Mouse (Mus musculus) limb, embryonic 11.5 days (tissue): ENCODE measurements around the gene Calr3. TPM values are rescaled to one million over a fixed set of nuclear protein-coding genes. Genes with fewer than 3 reads are reported as not detected.

Experiments
- ATAC-seq: fragments of 200-750 bp; cut with Nextera tagmentation; 2 replicates; pipeline ENCODE4 v1.8.0; 2017; ENCODE audit warnings: low read depth; ENCODE audit not compliant: insufficient number of reproducible peaks, low FRiP score, low TSS enrichment
- DNase-seq: peaks from one replicate; pipeline ENCODE4 v3.0.0-alpha.2; 2015; ENCODE audit warnings: low spot score
- H3K27ac ChIP-seq: fragments of 300-500 bp; sonication (generic); replicated peaks from 2 replicates; pipeline ENCODE4 v1.5.1; 2014; ENCODE audit warnings: low read depth, mild to moderate bottlenecking, low read length
- H3K27me3 ChIP-seq: fragments of 300-500 bp; sonication (generic); 2 replicates; pipeline ENCODE4 v1.6.1; 2014; ENCODE audit warnings: mild to moderate bottlenecking, low read length, mixed read lengths; ENCODE audit not compliant: control insufficient read depth, insufficient read depth
- H3K36me3 ChIP-seq: fragments of 300-500 bp; sonication (generic); 2 replicates; pipeline ENCODE4 v1.6.1; 2014; ENCODE audit warnings: mild to moderate bottlenecking, low read length, moderate library complexity, mixed read lengths; ENCODE audit not compliant: control insufficient read depth, insufficient read depth
- H3K4me1 ChIP-seq: fragments of 300-500 bp; sonication (generic); 2 replicates; pipeline ENCODE4 v1.6.1; 2014; ENCODE audit warnings: low read length, mixed read lengths; ENCODE audit not compliant: control insufficient read depth, insufficient read depth
- H3K4me2 ChIP-seq: fragments of 300-500 bp; sonication (generic); 2 replicates; pipeline ENCODE4 v1.6.1; 2014; ENCODE audit warnings: low read depth, mild to moderate bottlenecking, moderate library complexity; ENCODE audit not compliant: severe bottlenecking
- H3K4me3 ChIP-seq: fragments of 300-500 bp; sonication (generic); 2 replicates; pipeline ENCODE4 v1.5.1; 2014; ENCODE audit warnings: low read depth, low read length
- H3K9ac ChIP-seq: fragments of 300-500 bp; sonication (generic); 2 replicates; pipeline ENCODE4 v1.6.1; 2014; ENCODE audit warnings: mild to moderate bottlenecking, low read length
- H3K9me3 ChIP-seq: fragments of 300-500 bp; sonication (generic); 2 replicates; pipeline ENCODE4 v1.6.1; 2016; ENCODE audit warnings: low read length; ENCODE audit not compliant: control insufficient read depth
- WGBS: fragments of 180-500 bp; shearing (Covaris S2); extraction: QIAGEN DNeasy Blood & Tissue Kit; methylation state at CpG from one replicate; pipeline ENCODE4 v1.1.7; 2014; 5-methylcytosine and 5-hydroxymethylcytosine counted together
- microRNA-seq: library from miRNA; unstranded; fragments of <30 nt; microRNA quantifications from one replicate; pipeline ENCODE4, GENCODE M21; 2016
- polyA plus RNA-seq: library from polyadenylated mRNA; unstranded; fragments of >200 nt; fragmentation: Nextera tagmentation; extraction: Ambion mirVana; gene quantifications from 2 replicates; pipeline ENCODE4 v1.2.1, GENCODE M21; 2014

The Calr3 gene
- polyA plus RNA-seq, 1 experiment from 2014 or later = 0.79 TPM

GRCm38 (mm10) chr8:72401381-72401780, 42.3 kb downstream of the Calr3 start:
- Histone ChIP-seq H3K9me3 (no peaks in the 10 kb centered on the region), H3K9ac (no peak overlapping the region), H3K36me3 (peaks cover 2% of the 10 kb centered on the region; the same call in 1 of the 2 replicates), H3K4me2 (no peak overlapping the region), H3K4me1 (no peaks in the 10 kb centered on the region), H3K27ac (no peak overlapping the region), H3K4me3 (no peak overlapping the region), H3K27me3 (no peaks in the 10 kb centered on the region)
- 90% methylated on average over 1 of the region's 1 CpGs for WGBS
- ATAC-seq = no peak
- no peak for DNase-seq

GRCm38 (mm10) chr8:72385737-72386136, 57.9 kb downstream of the Calr3 start:
- DNase-seq = no peak
- H3K36me3 ChIP-seq = peaks cover 44% of the 10 kb centered on the region

GRCm38 (mm10) chr8:72382395-72382794, 61.3 kb downstream of the Calr3 start:
- ATAC-seq = no peak
- DNase-seq = no peak
- Histone ChIP-seq H3K36me3 (peaks cover 56% of the 10 kb centered on the region), H3K4me3 (no peak overlapping the region), H3K27me3 (no peaks in the 10 kb centered on the region), H3K9me3 (no peaks in the 10 kb centered on the region), H3K27ac (no peak overlapping the region), H3K4me2 (no peak overlapping the region), H3K4me1 (no peaks in the 10 kb centered on the region), H3K9ac (no peak overlapping the region)
- 54% methylated on average over 5 of the region's 5 CpGs for WGBS

More at GRCm38 (mm10) chr8:72385737-72386136, 57.9 kb downstream of the Calr3 start:
- H3K27me3 ChIP-seq = no peaks in the 10 kb centered on the region
- no peak overlapping the region for H3K4me2 ChIP-seq
- 97% methylated on average over 2 of the region's 2 CpGs for WGBS
- no peak overlapping the region for H3K4me3 ChIP-seq
- H3K4me1 ChIP-seq = no peaks in the 10 kb centered on the region
- no peaks in the 10 kb centered on the region for H3K9me3 ChIP-seq
- H3K27ac ChIP-seq = no peak overlapping the region
- H3K9ac ChIP-seq = no peak overlapping the region
- no peak for ATAC-seq

- WGBS = 92% methylated on average over 8 of the region's 8 CpGs
- no peak for DNase-seq
- Histone ChIP-seq H3K36me3 (peaks cover 59% of the 10 kb centered on the region), H3K4me3 (no peak overlapping the region), H3K4me2 (no peak overlapping the region), H3K9ac (no peak overlapping the region), H3K9me3 (no peaks in the 10 kb centered on the region), H3K27me3 (no peaks in the 10 kb centered on the region), H3K27ac (no peak overlapping the region), H3K4me1 (no peaks in the 10 kb centered on the region)
- no peak for ATAC-seq
Observed at GRCm38 (mm10) chr8:72380656-72381055, 63.0 kb downstream of the Calr3 start.

- H3K9me3 ChIP-seq = no peaks in the 10 kb centered on the region
- H3K36me3 ChIP-seq = peaks cover 50% of the 10 kb centered on the region
- H3K27me3 ChIP-seq = no peaks in the 10 kb centered on the region
- no peak overlapping the region for H3K4me3 ChIP-seq
- no peak overlapping the region for H3K4me2 ChIP-seq
- DNase-seq (no peak), ATAC-seq (no peak)
- no peaks in the 10 kb centered on the region for H3K4me1 ChIP-seq
- H3K27ac ChIP-seq = no peak overlapping the region
- WGBS = 90% methylated on average over 2 of the region's 2 CpGs
- H3K9ac ChIP-seq = no peak overlapping the region
Observed at GRCm38 (mm10) chr8:72376900-72377299, 66.8 kb downstream of the Calr3 start.

GRCm38 (mm10) chr8:72376309-72376708, 67.4 kb downstream of the Calr3 start:
- H3K4me3 ChIP-seq = no peak overlapping the region
- H3K36me3 ChIP-seq = peaks cover 46% of the 10 kb centered on the region
- H3K4me1 ChIP-seq = no peaks in the 10 kb centered on the region
- no peak overlapping the region for H3K9ac ChIP-seq
- ATAC-seq = no peak
- H3K4me2 ChIP-seq = no peak overlapping the region
- no peaks in the 10 kb centered on the region for H3K9me3 ChIP-seq
- no peak for DNase-seq
- 94% methylated on average over 5 of the region's 5 CpGs for WGBS
- H3K27ac ChIP-seq = no peak overlapping the region
- no peaks in the 10 kb centered on the region for H3K27me3 ChIP-seq

GRCm38 (mm10) chr8:72375161-72375560, 68.5 kb downstream of the Calr3 start:
- Histone ChIP-seq H3K4me1 (no peaks in the 10 kb centered on the region), H3K27me3 (no peaks in the 10 kb centered on the region), H3K27ac (no peak overlapping the region), H3K4me3 (no peak overlapping the region), H3K9ac (no peak overlapping the region), H3K36me3 (peaks cover 46% of the 10 kb centered on the region), H3K4me2 (no peak overlapping the region), H3K9me3 (no peaks in the 10 kb centered on the region)
- ATAC-seq = no peak
- no peak for DNase-seq
- WGBS = 88% methylated on average over 5 of the region's 5 CpGs

Small RNAs within 50 kb of the gene (microRNA-seq; reads per million reads assigned to microRNA genes)
- 3.7 reads per million, percentile 4 among the genes with 10 or more reads in this experiment for gene Mir7068

Other genes starting within 250 kb of the Calr3 start
- gene Cib3, start 231.0 kb downstream of the Calr3 start, polyA plus RNA-seq = not detected in 2 replicates
- not detected in 2 replicates for gene Gm11034, start 230.2 kb downstream of the Calr3 start, polyA plus RNA-seq
- gene Fam32a, start 224.1 kb downstream of the Calr3 start, polyA plus RNA-seq = 66.1 and 69.3 TPM in 2 replicates
- gene Ap1m1, start 203.9 kb downstream of the Calr3 start, polyA plus RNA-seq = 117 and 118 TPM in 2 replicates
- 36.7 and 36.8 TPM in 2 replicates for gene Gm10282, start 138.6 kb downstream of the Calr3 start, polyA plus RNA-seq
- gene Klf2, start 124.8 kb downstream of the Calr3 start, polyA plus RNA-seq = 3.1 and 4.2 TPM in 2 replicates
- 82.2 and 83.7 TPM in 2 replicates for gene Eps15l1, start 22.4 kb downstream of the Calr3 start, polyA plus RNA-seq
- gene 1700030K09Rik, start within 50 bp of the Calr3 start, polyA plus RNA-seq = 13.5 and 14.8 TPM in 2 replicates
- 75.7 and 91.6 TPM in 2 replicates for gene Cherp, start 31.4 kb upstream of the Calr3 start, polyA plus RNA-seq
- gene Slc35e1, start 48.7 kb upstream of the Calr3 start, polyA plus RNA-seq = 16.9 and 19.2 TPM in 2 replicates
- gene Med26, start 104.4 kb upstream of the Calr3 start, polyA plus RNA-seq = 14.8 and 16.3 TPM in 2 replicates
- gene Smim7, start 127.2 kb upstream of the Calr3 start, polyA plus RNA-seq = 107 and 110 TPM in 2 replicates
- 10.3 and 11.2 TPM in 2 replicates for gene Tmem38a, start 128.2 kb upstream of the Calr3 start, polyA plus RNA-seq
- 0.03 TPM in 1 of 2 replicates, not detected in the other for gene Nwd1, start 202.8 kb upstream of the Calr3 start, polyA plus RNA-seq